Mouse (Mus musculus) bone marrow, adult 2 months (tissue): ENCODE results near the gene Olfr224. TPM values are rescaled to one million over a fixed set of nuclear protein-coding genes. Genes with fewer than 3 reads are reported as not detected.

ENCODE experiments used
- H3K27ac ChIP-seq: fragments of 200-500 bp; 2 replicates; pipeline ENCODE4 v1.5.1; 2012; ENCODE audit warnings: low read depth, mild to moderate bottlenecking, control low read depth, inconsistent platforms, low read length; ENCODE audit not compliant: control insufficient read depth, poor library complexity, insufficient read depth
- H3K4me1 ChIP-seq: fragments of 200-500 bp; 2 replicates; pipeline ENCODE4 v1.6.1; 2011; ENCODE audit warnings: low read length; ENCODE audit not compliant: control insufficient read depth, insufficient read depth
- H3K4me3 ChIP-seq: fragments of 200-500 bp; replicated peaks from 2 replicates; pipeline ENCODE3; 2011; ENCODE audit warnings: mild to moderate bottlenecking, low read depth, low read length, control low read depth; ENCODE audit not compliant: control insufficient read depth
- CTCF ChIP-seq: fragments of 200-500 bp; IDR thresholded peaks from 2 replicates; pipeline ENCODE4 v1.5.1; 2011; ENCODE audit warnings: low read length, control low read depth; ENCODE audit not compliant: control insufficient read depth, insufficient read depth
- POLR2A ChIP-seq: fragments of 200-500 bp; IDR thresholded peaks from 2 replicates; pipeline ENCODE4 v1.6.1; 2011; ENCODE audit warnings: low read depth, mild to moderate bottlenecking, control low read depth, low read length, borderline replicate concordance; ENCODE audit not compliant: control insufficient read depth
- WGBS: fragments of 180-500 bp; shearing (Covaris S2); methylation state at CpG from one replicate; pipeline ENCODE4 v1.1.7; 2018; 5-methylcytosine and 5-hydroxymethylcytosine counted together
- polyA plus RNA-seq: library from polyadenylated mRNA; stranded (reverse); fragments of >200 nt; gene quantifications from 2 replicates; pipeline ENCODE4 v1.2.4, GENCODE M21; 2011; ENCODE audit warnings: low replicate concordance; ENCODE audit not compliant: missing spikeins, insufficient read depth, insufficient read length

Olfr224 gene
- polyA plus RNA-seq, result not detected in 2 replicates

DNA sequence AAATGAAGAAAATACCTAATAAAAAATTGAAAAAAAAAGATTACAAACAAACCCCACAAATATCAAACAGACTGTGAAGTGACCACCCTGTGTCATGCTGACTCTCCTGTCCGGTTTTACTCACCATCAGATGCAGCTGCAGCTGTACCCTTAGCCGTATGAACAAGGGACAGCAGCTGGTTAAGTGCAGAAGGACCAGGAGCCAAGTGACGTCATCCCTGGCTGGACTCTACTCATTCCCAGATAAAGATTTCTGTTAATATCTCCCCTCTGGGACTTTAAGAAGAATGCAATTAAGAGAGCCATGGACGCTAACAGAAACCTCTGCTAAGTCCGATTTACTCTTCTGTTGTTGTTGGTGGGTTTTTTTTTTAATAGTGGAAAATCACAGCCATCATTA is at the start of gene Olfr224:
Gene Olfr224, minus strand, starts transcription at position 149 of the 400 bp plus-strand sequence.
- WGBS, result 75% methylated on average over 5 of the region's 5 CpGs
- no peaks in the 10 kb centered on the region for H3K4me1 ChIP-seq
- H3K27ac ChIP-seq, result no peak within 1 kb of the TSS
- TF ChIP-seq CTCF (no peak), POLR2A (no peak)
- H3K4me3 ChIP-seq, result no peak within 1 kb of the TSS

DNA sequence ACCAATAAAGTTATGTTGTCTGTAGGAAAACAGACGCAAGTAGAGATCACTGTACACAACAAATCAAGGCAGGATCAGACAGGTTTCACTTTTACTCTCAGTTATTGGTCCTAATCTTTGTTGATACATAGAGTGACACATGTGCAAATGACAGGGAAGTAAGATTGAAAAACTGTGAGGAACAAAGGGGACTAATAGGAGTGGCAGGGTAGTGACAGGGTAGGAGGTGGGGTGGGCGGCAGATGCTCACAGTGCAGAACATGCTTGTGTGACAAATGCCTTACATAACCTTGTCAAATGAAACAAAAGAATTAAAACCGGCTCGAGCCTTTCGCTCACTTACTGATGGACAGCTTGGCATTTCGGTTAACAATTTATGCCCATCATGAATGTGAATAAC is 48.4 kb upstream of the Olfr224 start:
- WGBS, result 79% methylated on average over 6 of the region's 6 CpGs
- Histone ChIP-seq H3K4me3 (no peak overlapping the region), H3K27ac (no peak overlapping the region), H3K4me1 (no peaks in the 10 kb centered on the region)
- no peak for TF ChIP-seq CTCF

DNA sequence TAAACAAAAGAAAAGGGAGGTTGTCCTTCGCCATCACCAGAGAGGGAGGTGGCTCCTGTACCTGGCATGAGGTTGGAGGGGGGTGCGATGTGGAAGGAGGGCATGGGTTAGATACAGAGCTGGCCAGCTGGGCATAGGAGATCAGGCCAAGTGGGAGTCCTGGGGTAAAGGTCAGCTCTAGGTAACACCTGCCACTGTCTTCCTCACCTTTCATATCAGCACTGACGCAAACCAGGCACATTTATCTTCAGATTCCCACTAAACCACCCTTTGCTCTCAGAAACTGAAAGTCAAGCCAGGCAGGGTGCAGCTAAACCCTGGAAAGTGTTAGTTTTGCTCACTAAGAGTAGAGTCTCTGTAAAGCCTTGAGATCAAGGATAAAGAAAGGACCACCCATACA is 48.0 kb upstream of the Olfr224 start:
- TF ChIP-seq CTCF, result no peak
- no peak for TF ChIP-seq POLR2A
- H3K27ac ChIP-seq, result no peak overlapping the region
- H3K4me1 ChIP-seq, result no peaks in the 10 kb centered on the region
- 76% methylated on average over 3 of the region's 3 CpGs for WGBS
- no peak overlapping the region for H3K4me3 ChIP-seq

GRCm38 (mm10) chr11:58615975-58616374 is 45.6 kb upstream of the Olfr224 start, which contains the start of gene 2210407C18Rik:
2210407C18Rik (minus strand) TSS chr11:58616075.
- no peak within 1 kb of the TSS for H3K4me3 ChIP-seq
- H3K27ac ChIP-seq, result no peak within 1 kb of the TSS
- H3K4me1 ChIP-seq, result no peaks in the 10 kb centered on the region
- TF ChIP-seq POLR2A (no peak), CTCF (no peak)
- 75% methylated on average over 4 of the region's 4 CpGs for WGBS

DNA sequence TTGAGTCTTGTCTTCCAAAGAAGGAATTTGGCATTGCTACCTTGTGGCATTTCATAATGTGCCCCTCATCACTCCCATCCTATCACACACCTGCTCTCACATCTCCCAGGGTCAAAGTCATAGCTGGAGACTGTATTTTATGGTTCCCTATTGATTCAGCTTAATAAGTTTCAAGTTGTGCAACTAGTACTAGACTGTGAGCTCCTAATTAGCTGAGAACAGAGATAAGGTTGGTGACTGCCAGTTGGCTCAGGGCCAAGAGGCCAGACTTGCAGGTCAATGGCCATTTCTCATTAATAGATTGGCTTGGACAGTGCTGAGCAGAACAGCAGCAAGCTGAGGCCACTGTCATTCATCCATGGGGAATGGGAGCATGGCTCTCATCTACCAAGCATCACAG is 44.2 kb upstream of the Olfr224 start:
- no peak overlapping the region for H3K4me3 ChIP-seq
- TF ChIP-seq CTCF, result no peak
- H3K27ac ChIP-seq, result no peak overlapping the region
- H3K4me1 ChIP-seq, result no peaks in the 10 kb centered on the region

- 50% methylated on average over 3 of the region's 3 CpGs for WGBS
- no peak for TF ChIP-seq POLR2A
- H3K27ac ChIP-seq, result no peak overlapping the region
- no peak overlapping the region for H3K4me3 ChIP-seq
- no peaks in the 10 kb centered on the region for H3K4me1 ChIP-seq
These were observed 43.0 kb upstream of the Olfr224 start for GRCm38 (mm10) chr11:58613359-58613758.

DNA sequence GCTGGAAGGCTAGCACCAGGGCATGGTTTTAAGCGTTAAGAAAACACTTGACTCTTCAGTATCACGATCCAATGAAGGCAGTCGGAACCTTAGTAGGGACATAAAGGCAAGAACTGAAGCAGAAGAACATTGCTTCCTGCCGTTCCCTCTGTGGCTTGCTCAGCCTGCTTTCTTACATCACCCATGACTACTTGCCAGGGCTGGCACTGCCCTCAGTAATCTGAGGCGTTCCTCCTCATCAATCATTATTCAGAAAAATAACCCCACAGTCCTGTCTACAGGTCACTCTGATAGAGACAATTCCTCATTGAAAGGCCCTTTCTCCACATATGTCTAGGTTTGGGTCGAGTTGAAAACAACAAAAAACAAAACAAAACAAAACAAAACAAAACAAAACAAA is 36.7 kb upstream of the Olfr224 start:
- WGBS, result 71% methylated on average over 6 of the region's 6 CpGs
- H3K4me1 ChIP-seq, result no peaks in the 10 kb centered on the region
- no peak overlapping the region for H3K27ac ChIP-seq
- TF ChIP-seq CTCF (no peak), POLR2A (no peak)
- no peak overlapping the region for H3K4me3 ChIP-seq

DNA sequence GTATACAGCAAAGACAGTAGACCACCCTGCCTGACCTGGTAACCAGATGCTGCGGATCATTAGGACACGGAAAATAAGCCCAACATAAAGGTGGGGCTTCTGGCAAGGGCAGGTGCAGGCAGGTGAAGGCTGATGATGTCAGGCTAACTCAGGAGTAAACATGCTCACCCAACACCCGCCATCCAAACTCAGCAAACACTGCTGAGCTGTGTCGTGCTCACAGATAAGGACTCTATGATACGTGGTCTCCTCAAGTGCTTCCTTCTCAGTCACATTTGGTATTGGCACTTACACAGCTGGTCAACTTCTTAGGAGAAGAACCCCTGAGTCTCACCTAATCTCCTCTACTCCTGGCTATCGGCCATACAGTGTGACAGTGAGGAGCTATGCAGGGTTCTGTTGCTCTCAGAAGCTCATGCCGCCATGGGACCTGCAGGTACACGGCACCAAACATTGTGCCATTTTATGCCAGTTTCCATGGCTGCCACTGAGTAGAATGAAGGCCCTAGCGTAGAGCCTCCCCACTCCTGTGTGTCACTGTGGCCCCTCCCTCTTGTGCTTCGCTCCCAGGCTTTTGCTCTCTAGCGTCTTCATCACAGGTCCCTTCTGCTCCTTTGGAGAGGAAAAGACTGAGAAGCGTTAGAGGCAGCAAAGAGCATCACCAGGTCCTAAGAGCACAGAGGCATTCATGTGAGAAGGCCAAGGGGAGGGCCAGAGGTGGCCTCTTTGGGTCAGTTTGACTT is 36.0 kb upstream of the Olfr224 start:
- Histone ChIP-seq H3K27ac (no peak overlapping the region), H3K4me3 (no peak overlapping the region), H3K4me1 (no peaks in the 10 kb centered on the region)
- no peak for TF ChIP-seq CTCF
- TF ChIP-seq POLR2A, result no peak
- WGBS, result 79% methylated on average over 12 of the region's 12 CpGs

- Histone ChIP-seq H3K4me1 (no peaks in the 10 kb centered on the region), H3K27ac (no peak overlapping the region), H3K4me3 (no peak overlapping the region)
- no peak for TF ChIP-seq CTCF
- no peak for TF ChIP-seq POLR2A
- WGBS, result 68% methylated on average over 3 of the region's 3 CpGs
These were observed 34.9 kb upstream of the Olfr224 start for GRCm38 (mm10) chr11:58605228-58605627.
